Mouse (Mus musculus) left cerebral cortex, postnatal 10 days (tissue): ENCODE data around the gene Chrnb1. TPM values are rescaled to one million over a fixed set of nuclear protein-coding genes. Genes with fewer than 3 reads are reported as not detected.
A peak's percentile ranks its signal among the peaks of the same experiment; 100 is the strongest.

Experiments
- DNase-seq, 2 experiments: peaks; one replicate each; pipeline ENCODE4 v3.0.0; 2021 to 2022; ENCODE audit warnings: low spot score in 2 of 2, mixed read lengths in 1 of 2; ENCODE audit errors: extremely low spot score in 1 of 2
- intact Hi-C: fragments of 180-260 bp; cut with DNase I; formaldehyde crosslinking; loops from one replicate; pipeline ENCODE4 v1.15.1; 2025
- total RNA-seq, 2 experiments: library from RNA; stranded (reverse); gene quantifications; 2 replicates each; pipeline ENCODE4 v1.2.3; 2021

Gene Chrnb1
- total RNA-seq, 2 experiments from 2014 or later: 0.95 to 1.2 TPM

DNA sequence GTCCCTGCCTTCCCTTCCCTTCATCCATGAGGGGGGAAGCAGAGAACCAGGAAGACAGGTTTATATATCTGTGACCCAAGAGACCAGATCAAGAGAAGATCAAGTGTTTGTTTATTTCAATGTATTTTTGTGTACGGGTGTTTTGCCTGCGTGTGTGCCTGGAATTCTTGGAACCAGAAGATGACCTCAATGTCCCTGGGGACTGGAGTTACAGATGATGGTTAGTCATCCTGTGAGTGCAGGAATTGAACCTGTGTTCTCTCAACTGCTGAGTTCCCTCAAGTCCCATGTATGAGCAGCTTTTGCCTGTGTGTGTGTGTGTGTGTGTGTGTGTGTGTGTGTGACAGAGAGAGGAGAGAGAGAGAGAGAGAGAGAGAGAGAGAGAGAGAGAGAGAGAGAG, 11.9 kb upstream of the Chrnb1 start:
- no peak for DNase-seq
- intact Hi-C loops: no loop called here

DNA sequence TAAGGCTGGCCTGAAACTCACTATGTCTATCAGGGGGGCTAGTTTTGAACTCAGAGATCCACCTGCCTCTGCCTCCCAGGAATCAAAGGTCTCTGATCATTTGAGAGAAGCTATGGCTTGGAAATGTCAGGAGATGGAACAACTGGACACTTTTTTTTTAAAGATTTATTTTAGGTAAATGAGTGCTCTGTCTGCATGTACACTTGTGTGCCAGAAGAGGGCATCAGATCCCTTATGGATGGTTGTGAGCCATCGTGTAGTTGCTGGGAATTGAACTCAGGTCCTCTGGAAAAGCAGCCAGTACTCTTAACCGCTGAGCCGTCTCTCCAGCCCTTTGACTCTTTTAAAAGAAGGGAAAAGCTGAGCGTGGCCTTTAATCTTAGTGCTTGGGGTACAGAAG, 10.6 kb upstream of the Chrnb1 start:
- no peak for DNase-seq
- intact Hi-C loops: no loop called here

DNA sequence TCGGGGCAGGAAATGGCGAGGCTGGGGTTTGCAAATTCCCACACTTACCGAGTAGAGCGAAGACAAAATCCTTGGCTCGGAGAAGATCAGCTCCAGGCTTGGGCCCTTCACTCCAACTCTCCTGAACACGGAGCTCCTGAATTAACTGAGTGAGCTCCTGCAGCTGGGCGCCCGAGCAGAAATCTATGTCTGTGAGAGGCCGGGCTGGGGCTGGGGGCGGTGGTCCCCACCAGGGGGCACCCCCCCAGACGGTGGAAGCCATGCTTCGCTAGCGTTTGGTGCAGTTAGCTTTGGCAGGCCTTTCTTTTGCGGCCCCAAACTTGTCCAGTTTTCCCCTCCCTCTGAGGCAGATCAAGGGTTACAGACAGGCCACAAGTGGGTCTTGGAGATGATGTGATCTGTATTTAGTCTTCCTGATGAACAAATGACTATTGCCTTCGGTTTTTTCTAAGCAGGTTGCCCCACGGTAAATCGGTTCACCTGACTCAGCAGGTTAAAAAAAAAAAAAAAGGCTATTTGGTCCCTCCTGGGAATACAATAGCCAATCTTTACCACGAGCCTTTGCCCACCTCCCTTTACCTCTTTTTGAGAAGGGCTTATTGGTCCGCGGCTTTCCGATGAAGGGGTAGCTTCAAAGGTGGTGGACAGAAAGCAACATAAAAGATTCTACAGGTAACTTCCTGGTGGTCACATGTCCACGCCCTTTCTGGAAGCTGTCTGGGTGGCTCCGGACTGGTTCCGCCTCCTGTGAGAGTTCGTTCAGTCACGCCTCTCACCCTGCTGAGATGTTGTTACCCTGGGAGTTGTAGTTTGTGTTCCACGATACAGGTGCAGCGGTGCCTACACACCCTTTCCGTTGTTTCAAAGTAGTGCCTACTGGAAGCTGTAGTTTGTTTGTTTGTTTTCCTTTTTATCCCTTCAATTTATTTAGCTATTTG, 9.5 kb upstream of the Chrnb1 start, which contains the start of gene Tmem102:
TSS of gene Tmem102 (minus strand) at position 653 of the 938 bp plus-strand sequence.
- intact Hi-C loops: loop anchor here (5.0 kb wide), 2 partner anchors 32 to 72 kb away; partner anchors contain the start of genes Nlgn2, Tmem256 and Tmem95
- DNase-seq: no peak

DNA sequence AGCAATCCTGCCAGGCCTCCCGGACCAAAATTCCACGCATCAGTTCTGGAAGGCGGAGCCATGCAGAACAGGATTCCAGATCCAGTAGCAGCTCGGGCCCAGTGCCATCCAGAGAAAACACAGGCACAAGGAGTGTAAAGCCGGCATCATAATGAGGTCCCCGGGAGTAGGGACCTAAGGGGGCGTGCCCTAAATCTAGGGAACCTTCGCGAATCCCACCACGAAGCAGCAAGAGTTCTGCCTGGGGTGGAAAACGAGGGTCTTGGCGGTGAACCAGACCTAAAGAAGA, 8.9 kb upstream of the Chrnb1 start:
- DNase-seq: no peak
- intact Hi-C loops: loop anchor here (5.0 kb wide), 2 partner anchors 33 to 73 kb away; partner anchors contain the start of genes Nlgn2, Tmem256 and Tmem95

DNA sequence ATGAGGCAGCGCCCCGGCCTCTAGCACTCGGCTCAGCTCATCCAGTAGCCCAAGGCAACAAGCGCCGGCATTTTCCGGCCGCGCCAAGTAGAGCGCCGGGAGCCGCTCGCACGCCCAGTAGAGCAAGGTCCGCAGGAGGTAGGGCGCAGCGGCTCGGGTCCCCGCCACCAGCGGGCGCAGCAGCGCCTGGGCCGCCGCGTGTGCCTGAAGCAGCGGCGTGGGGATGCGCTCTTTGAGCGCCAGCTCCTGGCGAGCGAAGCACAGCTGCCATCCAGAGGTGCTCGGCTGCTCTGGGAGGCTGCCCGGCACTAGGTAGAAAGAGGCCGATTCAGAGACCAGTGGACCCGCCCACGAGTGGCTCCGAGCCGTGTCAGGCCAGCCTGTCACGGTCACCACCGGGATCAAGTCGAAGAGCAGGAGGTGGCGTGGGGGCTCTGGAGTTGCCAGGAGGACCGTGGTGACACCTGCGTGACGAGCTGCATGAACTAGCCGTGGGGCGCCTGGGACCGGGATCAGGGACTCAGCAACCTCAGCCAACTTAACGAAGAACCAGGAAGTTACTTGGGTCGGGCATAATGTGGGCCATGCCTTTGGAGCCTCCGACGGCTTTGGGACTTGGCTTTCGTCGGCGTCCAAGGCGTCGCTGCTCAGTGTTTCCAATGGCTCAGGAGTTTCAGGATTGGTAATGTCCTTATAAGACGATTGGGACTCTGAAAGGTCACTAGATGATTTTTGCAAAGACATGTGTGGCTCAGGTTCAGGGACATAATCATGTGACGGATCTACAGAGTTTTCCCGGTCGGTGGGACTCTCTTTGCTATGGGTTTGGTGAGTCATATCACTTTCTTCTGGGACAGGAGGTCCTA, 8.3 kb upstream of the Chrnb1 start:
- DNase-seq: peak; percentile 50 to 81
- intact Hi-C loops: loop anchor here (2.0 to 5.0 kb wide), 3 partner anchors 33 to 73 kb away; partner anchors contain the start of genes Nlgn2, Polr2a, Tmem256 and Tmem95

DNA sequence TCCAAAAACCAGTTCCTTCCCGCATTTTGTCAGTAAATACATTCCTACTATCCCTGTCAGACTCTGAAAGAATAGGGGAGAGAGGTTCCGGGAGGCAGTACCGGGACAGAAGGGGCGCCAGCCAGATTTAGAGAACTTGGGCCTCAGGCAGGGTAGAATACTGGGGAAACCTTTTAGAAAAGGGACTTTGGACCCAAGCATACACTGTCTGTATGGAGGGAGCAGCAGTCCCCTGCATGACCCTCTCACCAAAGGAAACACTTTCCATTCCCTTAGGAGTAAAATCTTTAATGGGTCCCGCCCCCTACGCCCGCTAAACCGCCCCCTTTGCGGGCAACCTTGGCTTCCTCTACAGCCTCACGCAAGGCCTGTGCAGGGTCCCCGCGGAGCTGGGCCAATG, 7.6 kb upstream of the Chrnb1 start:
- intact Hi-C loops: loop anchor here (2.0 to 5.0 kb wide), 3 partner anchors 34 to 74 kb away; partner anchors contain the start of genes Nlgn2, Polr2a, Tmem256 and Tmem95
- DNase-seq: no peak

DNA sequence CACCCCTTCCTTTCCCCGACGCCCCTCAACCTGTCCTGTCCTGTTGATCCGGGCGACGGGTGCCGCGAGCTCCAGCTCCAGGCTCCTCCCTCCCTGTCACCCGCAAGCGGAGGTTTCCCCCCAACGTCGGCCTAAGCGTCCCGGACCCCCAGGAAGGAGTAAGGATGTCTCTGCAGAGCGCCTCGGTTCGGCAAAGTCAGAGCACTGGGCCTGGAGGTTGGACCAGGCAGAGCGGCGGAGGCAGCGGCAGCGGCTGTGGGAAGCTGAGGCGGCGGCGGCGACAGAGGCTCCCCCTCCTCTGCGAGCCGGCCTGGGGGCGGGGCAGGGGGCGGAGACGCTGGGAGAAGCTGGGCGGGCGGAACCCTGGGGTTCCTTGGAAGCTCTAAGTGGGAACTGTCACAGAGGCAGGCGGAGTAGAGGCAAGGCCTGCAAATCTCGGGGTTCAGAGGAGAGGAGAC, 6.9 kb upstream of the Chrnb1 start:
- intact Hi-C loops: loop anchor here (2.0 to 5.0 kb wide), 3 partner anchors 35 to 75 kb away; partner anchors contain the start of genes Nlgn2, Polr2a, Tmem256 and Tmem95

DNA sequence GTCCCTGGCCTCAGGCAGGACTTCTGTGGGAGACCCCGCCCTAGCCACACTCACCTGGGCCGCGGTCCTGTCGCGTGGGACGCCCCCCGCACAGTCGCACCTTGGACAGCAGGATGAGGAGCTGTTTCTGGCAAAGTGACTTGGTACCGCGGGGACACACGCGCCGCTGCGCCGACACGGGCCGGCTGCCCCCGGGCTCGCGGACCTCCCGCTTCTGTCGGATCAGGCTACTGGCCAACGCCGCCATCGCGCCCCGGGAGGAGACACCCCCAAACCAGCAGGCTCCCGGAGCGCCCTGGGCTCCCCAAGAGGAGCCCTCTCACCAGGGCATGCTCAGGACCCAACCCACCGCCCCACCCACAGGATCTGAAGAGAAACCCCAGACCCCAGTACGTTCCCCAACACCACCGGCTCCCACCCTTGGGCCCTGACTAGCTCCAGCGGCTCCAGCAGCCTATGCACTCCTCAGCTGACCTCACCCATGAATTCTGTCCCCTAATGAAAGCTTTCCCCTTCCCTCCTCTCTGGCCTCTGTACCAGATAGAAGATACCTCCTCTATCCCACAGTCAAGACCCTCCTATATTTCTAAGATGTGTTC, 5.7 kb upstream of the Chrnb1 start, which contains the start of gene Fgf11:
TSS of gene Fgf11 (minus strand) at position 479 of the 599 bp plus-strand sequence.
- intact Hi-C loops: loop anchor here (5.0 kb wide), 2 partner anchors 36 to 76 kb away; partner anchors contain the start of genes Nlgn2, Tmem256 and Tmem95
- DNase-seq: peak in 1 of 2 experiments; percentile 60

More for the DNA sequence above, 6.9 kb upstream of the Chrnb1 start:
- peak; percentile 77 to 92 for DNase-seq

DNA sequence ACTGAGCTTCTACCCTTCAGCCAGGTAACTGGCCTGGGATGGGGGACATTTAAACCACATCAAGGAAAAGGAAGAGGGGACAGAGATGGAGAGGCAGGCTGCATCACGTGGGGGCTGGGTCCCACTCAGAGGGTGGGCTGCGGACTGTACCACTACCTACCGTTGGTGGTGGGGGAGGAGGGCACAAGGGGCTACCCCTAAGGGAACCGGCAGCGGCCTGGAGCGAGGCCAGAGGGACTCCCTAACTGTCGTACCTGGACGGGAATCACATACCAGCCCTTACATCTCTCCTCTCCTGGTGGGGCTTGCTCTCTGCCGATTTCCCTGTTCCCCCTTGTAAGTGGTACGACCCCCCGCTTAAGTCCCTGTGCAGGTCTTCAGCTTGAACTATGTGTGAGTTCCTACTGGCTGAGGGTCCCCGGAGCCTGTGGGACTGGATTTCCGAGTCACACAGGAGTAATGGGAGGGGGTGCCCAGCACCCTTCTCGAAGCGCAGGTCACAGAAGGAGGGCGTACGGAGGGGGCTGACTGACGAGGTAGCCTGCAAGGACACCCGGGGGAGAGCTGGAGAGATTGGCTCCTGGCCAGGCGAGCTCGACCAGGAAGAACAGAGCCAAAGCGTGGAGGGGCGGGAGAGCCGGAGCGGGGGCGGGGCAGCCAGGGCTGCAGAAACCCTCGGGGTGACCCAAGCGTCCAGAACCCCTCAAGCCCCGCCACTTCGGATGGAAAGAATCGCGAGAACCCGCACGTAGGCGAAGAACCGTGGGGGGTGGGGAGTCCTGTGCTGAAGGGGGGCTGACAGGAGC, 4.9 kb upstream of the Chrnb1 start:
- DNase-seq: peak; percentile 68 to 90
- intact Hi-C loops: loop anchor here (5.0 kb wide), 2 partner anchors 37 to 77 kb away; partner anchors contain the start of genes Nlgn2, Tmem256 and Tmem95

DNA sequence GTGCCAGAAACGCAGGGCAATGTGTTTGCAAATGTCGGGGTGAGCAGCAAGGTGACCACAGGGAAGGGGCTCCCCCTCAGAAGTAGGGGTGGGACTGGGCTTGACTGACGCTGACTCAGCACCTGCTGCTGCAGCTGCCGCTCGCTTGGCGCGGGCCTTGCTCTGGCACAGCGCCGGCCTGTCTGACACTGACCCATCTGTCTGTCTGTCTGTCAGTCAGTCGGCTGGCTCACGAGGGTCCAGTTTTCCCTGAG, 4.3 kb upstream of the Chrnb1 start:
- peak in 1 of 2 experiments; percentile 83 for DNase-seq
- intact Hi-C loops: loop anchor here (5.0 kb wide), 2 partner anchors 37 to 77 kb away; partner anchors contain the start of genes Nlgn2, Tmem256 and Tmem95

DNA sequence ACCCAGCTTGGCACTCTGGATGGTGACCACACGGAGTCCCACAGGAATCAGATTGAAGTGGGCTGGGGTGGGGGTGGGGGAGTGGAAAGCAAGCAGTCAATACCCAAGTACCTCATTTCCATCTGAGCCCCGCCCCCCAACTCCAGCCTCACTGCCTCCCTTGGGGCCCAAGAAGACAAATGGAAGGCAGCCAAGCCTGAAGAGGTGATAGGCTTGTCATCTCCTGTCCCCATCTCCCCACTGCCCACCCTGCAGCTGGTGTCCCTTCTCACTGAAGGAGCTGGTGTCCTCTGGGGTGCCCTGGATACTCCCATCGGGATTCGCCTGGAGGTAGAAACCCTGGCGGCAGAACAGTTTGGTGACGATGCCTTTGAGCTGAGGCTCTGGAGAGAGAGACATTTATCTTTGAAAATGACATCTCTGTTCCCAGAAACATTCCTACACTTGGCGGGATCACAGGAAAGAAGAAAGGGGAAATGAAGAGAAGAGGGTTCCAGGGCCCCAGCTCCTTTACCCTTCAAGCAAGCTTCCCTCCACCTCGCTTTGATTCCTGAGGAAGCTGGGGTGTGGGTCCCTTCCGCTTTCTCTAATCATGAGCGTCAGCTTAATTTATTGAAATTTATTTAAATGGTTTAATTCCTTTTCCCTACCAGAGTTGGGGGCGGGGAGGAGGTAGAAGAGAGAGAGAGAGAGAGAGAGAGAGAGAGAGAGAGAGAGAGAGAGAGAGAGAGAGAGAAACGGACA, 3.8 kb upstream of the Chrnb1 start:
- intact Hi-C loops: loop anchor here (5.0 kb wide), 2 partner anchors 38 to 78 kb away; partner anchors contain the start of genes Nlgn2, Tmem256 and Tmem95
- peak in 1 of 2 experiments; percentile 68 for DNase-seq

DNA sequence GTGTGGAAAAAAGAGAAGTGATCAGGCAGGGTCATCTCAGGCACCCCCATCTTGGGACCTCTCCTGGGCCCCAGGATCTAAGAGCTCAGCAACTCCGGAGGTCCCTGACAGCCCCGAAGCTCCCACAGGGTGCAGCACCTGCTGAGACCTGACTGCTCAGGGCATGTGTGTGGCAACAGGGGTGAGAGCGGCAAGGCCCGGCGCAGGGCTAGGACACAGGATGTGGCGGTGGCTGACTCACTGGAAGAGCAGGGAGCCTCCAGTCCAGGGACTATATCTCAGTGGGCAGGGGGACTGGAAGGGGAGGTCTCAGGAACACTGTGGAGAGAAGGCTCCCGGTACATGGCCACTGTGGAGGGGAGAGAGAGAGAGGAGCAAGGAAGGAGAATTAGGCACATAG, 2.2 kb upstream of the Chrnb1 start:
- intact Hi-C loops: no loop called here
- DNase-seq: no peak

DNA sequence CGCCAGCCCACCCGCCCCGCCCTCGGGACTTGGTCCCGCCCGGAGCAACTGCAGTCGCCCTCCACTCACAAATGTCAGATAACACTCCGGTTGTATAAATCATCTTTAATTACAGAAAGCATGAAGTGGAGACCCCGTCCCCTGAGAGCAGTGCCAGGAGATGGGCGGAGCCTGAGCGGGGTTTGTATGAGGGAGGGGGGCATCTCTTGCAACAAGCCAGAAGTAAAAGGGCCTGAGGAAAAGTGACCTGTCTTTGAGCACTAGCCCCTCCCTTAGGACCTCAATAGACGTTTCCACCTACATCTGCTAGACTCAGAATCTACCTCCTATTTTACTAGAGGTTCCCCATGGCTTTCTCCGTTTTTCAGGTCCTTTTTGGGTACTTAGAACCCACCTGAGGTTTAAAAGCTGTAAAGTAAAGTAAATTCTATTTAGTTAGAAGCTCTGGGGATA, 266 bp upstream of the Chrnb1 start:
- no peak for DNase-seq
- intact Hi-C loops: no loop called here

DNA sequence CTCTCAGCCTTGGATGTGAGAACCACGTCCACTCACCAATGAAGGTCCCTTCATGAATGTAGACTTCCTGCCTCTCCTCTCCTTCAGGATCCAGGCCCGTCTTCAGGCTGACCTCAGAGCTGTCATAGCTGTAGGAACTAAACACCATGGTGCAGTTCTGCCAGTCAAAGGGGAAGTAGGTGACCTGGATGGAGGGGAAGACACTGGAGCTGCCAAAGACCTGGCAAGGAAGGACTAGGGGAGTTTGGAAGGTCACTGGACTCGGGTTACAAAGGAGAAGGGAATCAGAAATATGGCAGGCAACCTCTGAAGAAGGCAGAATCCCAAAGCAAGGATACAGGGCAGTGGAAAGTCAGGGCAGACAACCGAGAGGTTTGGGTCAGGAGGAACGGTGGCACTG, 2.3 kb downstream of the Chrnb1 start:
- intact Hi-C loops: no loop called here

DNA sequence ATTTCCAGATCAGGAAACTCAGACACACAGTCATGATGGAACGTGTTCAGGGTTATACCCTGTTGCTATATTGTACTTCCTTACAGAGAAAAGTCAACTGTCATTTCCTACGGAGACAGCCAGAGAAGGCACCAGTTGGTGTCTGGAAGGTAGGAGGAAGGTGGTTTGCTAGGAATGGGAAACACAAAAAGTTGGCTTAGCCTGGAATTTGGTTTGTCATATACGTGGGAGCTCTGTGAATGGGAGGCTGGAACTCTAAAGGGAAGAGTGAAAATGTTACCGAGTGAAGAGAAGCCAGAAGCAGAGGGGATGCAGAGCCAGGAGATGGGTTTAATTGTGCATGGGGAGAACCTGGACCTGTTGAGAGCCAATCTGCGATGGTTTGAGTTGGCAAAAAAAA, 4.3 kb downstream of the Chrnb1 start:
- no peak for DNase-seq
- intact Hi-C loops: no loop called here

More for the DNA sequence above, 2.3 kb downstream of the Chrnb1 start:
- no peak for DNase-seq

DNA sequence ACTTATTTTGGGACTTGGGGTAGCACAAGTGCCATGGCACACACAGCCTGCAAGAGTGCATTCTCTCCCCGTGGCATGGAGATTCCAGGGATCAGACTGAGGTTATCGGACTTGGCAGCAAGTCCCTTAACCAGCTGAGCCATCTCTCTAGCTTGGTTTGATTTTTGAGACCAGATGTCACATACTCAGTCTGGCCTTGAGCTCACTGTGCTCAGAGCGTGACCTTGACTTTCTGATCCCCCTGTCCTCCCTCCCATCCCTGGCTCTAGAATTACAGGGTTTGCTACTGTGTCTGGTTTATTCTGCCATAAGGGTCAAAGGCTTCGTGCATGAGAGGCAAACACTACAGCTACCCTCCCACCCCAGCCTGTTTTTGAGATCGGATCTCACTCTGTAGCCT, 6.3 kb downstream of the Chrnb1 start:
- no peak for DNase-seq
- intact Hi-C loops: no loop called here

DNA sequence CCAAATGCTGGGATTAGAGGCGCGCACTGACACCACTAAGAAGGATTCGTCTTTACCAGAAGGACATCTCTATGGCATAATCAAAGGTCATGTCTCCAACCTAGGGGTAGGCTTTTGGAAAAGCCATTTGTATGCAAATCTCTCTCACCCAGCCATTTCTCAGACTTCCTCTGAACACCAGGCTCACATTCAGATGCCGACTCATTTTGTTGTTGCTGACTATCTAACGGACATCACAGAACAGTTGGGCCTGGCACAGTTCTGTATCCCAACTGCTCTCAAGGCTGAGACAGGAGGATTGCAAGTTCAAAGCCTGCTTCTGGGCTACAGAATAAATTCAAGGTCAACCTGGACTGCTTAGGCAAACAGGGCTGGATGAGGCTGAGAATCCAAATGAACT, 8.4 kb downstream of the Chrnb1 start:
- intact Hi-C loops: no loop called here
- no peak for DNase-seq
